8 mouse cellular contexts compared by ENCODE assay signal in genomic region chrX:77509776-77510175, GRCm38 (mm10). TPM values are rescaled to one million over a fixed set of nuclear protein-coding genes. Genes with fewer than 3 reads are reported as not detected.
DNase-seq lines count a peak whose midpoint lies in the region; ATAC-seq lines count a peak whose summit lies in the region.

No protein-coding gene starts in this region.

- H3K9me3 ChIP-seq in lung, embryonic 15.5 days: no peaks in the 10 kb centered on the region

- H3K36me3 ChIP-seq in lung, embryonic 15.5 days: no peaks in the 10 kb centered on the region

- H3K4me1 ChIP-seq in lung, embryonic 15.5 days: peaks cover 13% of the 10 kb centered on the region

- ATAC-seq in lung, embryonic 15.5 days (ENCODE audit: borderline replicate concordance, extremely low read depth, low FRiP score, low TSS enrichment): no peak
- peak; percentile 36 for ATAC-seq in megakaryocyte-erythroid progenitor cell, adult 5-6 weeks (replicated peaks; ENCODE audit: low FRiP score, low TSS enrichment, poor library complexity, severe bottlenecking)

- 13% methylated on average over 10 of the region's 10 CpGs for WGBS in lung, embryonic 15.5 days

- H3K4me3 ChIP-seq in lung, embryonic 15.5 days: peak overlapping the region; percentile 65; the same call in 1 of the 2 replicates

- no peaks in the 10 kb centered on the region for H3K27me3 ChIP-seq in lung, embryonic 15.5 days

- H3K9ac ChIP-seq in lung, embryonic 15.5 days: no peak overlapping the region

- no peak for DNase-seq in lung, postnatal 36 days
- DNase-seq in cerebellum, adult 11 months: peak; percentile 35
- DNase-seq in forelimb bud, embryonic 11.5 days (ENCODE audit: low read depth, low spot score): peak; percentile 24
- peak; percentile 22 for DNase-seq in layer of hippocampus, adult 9-11 months
- peak; percentile 5 to 19 for DNase-seq in spleen, postnatal 10 days (ENCODE audit: low spot score in 2 of 2)
- no peak for DNase-seq in gastrocnemius, postnatal 4 days (ENCODE audit: low spot score in 2 of 2)

- H3K4me2 ChIP-seq in lung, embryonic 15.5 days: peak overlapping the region; percentile 56

- H3K27ac ChIP-seq in lung, embryonic 15.5 days: peak overlapping the region; percentile 97

RNA-seq across cellular contexts. Expression of gene Tbl1x, which starts 1.0 kb away (rescaled TPM):
- polyA plus RNA-seq in lung, embryonic 15.5 days (2015; fragmentation: Nextera tagmentation; extraction: Ambion mirVana): 71.3 and 72.4 TPM in 2 replicates
- 46.7 and 50.3 TPM in 2 replicates for total RNA-seq in megakaryocyte-erythroid progenitor cell, adult 5-6 weeks (2014; fragmentation: Nextera tagmentation)
- 36.5 and 43.7 TPM in 2 replicates for total RNA-seq in megakaryocyte-erythroid progenitor cell, adult 5-6 weeks (2017)
- 10 to 100 TPM; 39.1 to 39.3 TPM for total RNA-seq in gastrocnemius, postnatal 4 days (2021)

Comparison
In these comparisons a context has a peak if more than half of its experiments do, and no peak if none do; other contexts are left out.
1. DNase-seq: peak in cerebellum, adult 11 months (single experiment), forelimb bud, embryonic 11.5 days (single experiment), layer of hippocampus, adult 9-11 months (single experiment) and spleen, postnatal 10 days (2 of 2); none in lung, postnatal 36 days (single experiment) and gastrocnemius, postnatal 4 days (0 of 2).